In the genomic region with DNA sequence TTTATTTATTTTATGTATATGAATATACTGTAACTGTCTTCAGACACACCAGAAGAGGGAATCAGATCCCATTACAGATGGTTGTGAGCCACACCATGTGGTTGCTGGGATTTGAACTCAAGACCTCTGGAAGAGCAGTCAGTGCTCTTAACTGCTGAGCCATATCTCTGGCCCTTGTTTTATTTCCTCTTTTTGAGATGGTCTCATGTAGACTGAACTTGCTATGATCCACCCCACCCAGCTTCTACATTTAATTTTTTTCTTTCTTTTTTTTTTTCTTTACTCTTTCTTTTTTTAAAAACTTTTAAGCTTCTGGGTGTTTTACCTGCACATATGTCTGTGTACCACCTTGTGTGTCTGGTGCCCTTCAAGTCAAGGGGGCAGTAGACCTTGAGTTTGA, we compare ENCODE assay signal across 19 mouse cellular contexts. TPM values are rescaled to one million over a fixed set of nuclear protein-coding genes. Genes with fewer than 3 reads are reported as not detected.
DNase-seq lines count a peak whose midpoint lies in the region; ATAC-seq and TF ChIP-seq lines count a peak whose summit lies in the region.
"Not testable (repeated sequence)": the region's sequence is repeated elsewhere in the genome, so short reads cannot be mapped to it uniquely, and the experiment has no call there.
"Had no signal": no experiment of that assay in that cellular context is flagged by ENCODE, and none has a peak within 500 bp of the region (broad histone marks: within the 10 kb centered on the region; RNA-seq: fewer than 3 reads in every experiment).

No protein-coding gene starts in this region.

- TF ChIP-seq CTCF in MEL (IDR thresholded peaks at IDR 0.05 in 2 of 3, conservative IDR thresholded peaks at IDR 0.05 in 1 of 3; ENCODE audit: control insufficient read depth in 1 of 3, insufficient read depth in 1 of 3, low read depth in 2 of 3, low read length in 3 of 3, poor library complexity in 1 of 3, severe bottlenecking in 1 of 3); gastrocnemius, adult 2 months (IDR thresholded peaks at IDR 0.05): not testable (repeated sequence)

- peaks cover 27% of the 10 kb centered on the region for H3K79me2 ChIP-seq in MEL (ENCODE audit: control insufficient read depth, insufficient read depth, low read length, poor library complexity)

- H3K36me3 ChIP-seq in MEL (ENCODE audit: control insufficient read depth in 1 of 2, insufficient read depth in 2 of 2, low read length in 2 of 2): peaks cover 2 to 15% of the 10 kb centered on the region in 2 experiments; a peak in 3 of 4 replicates
- H3K36me3 ChIP-seq in forebrain, embryonic 10.5 days (replicated peaks): peaks cover 66% of the 10 kb centered on the region
- H3K36me3 ChIP-seq in kidney, embryonic 15.5 days: peaks cover 59% of the 10 kb centered on the region
- peaks cover 51% of the 10 kb centered on the region for H3K36me3 ChIP-seq in liver, embryonic 13.5 days
- peaks cover 51% of the 10 kb centered on the region for H3K36me3 ChIP-seq in midbrain, embryonic 12.5 days
- H3K36me3 ChIP-seq in neural tube, embryonic 12.5 days: peaks cover 48% of the 10 kb centered on the region
- not testable (repeated sequence) for H3K36me3 ChIP-seq in splenic B cell, adult 2 months (ENCODE audit: control insufficient read depth, insufficient read depth, low read length, poor library complexity, severe bottlenecking)

- not testable (repeated sequence) for H3K4me2 ChIP-seq in kidney, embryonic 15.5 days; liver, embryonic 13.5 days
- 0 out of 2 replicates have a peak overlapping the region, but pooled peaks have one; percentile 98 for H3K4me2 ChIP-seq in midbrain, embryonic 12.5 days (replicated peaks)
- 0 out of 2 replicates have a peak overlapping the region, but pooled peaks have one; percentile 98 for H3K4me2 ChIP-seq in neural tube, embryonic 12.5 days (replicated peaks)

- TF ChIP-seq EP300 in MEL (IDR thresholded peaks at IDR 0.05; ENCODE audit: low read depth in 1 of 2, low read length in 2 of 2): not testable (repeated sequence)

- peak; percentile 61 for DNase-seq in MEL (ENCODE audit: low read depth, low spot score)
- not testable (repeated sequence) for DNase-seq in forebrain, embryonic 10.5 days (ENCODE audit: extremely low spot score, low spot score); gastrocnemius, adult 2 months; liver, embryonic 13.5 days
- DNase-seq in splenic B cell, adult 2 months (ENCODE audit: low read depth, low spot score): peak; percentile 35

- not testable (repeated sequence) for H3K4me3 ChIP-seq in MEL (ENCODE audit: control insufficient read depth in 1 of 2, insufficient read depth in 1 of 2, low read depth in 2 of 2, low read length in 2 of 2); gastrocnemius, adult 2 months; liver, embryonic 13.5 days (replicated peaks); midbrain, embryonic 12.5 days; neural tube, embryonic 12.5 days
- peak overlapping the region; percentile 98; the same call in 1 of the 2 replicates for H3K4me3 ChIP-seq in forebrain, embryonic 10.5 days
- peak overlapping the region; percentile 93; the same call in 1 of the 2 replicates for H3K4me3 ChIP-seq in kidney, embryonic 15.5 days (replicated peaks)

- TF ChIP-seq RAD21 in MEL (IDR thresholded peaks at IDR 0.05; ENCODE audit: low read depth, low read length): not testable (repeated sequence)

- not testable (repeated sequence) for H3K27ac ChIP-seq in MEL (ENCODE audit: control insufficient read depth, low read depth, low read length); forebrain, embryonic 10.5 days; kidney, embryonic 15.5 days; liver, embryonic 13.5 days; midbrain, embryonic 12.5 days (replicated peaks); neural tube, embryonic 12.5 days
- H3K27ac ChIP-seq in gastrocnemius, adult 2 months: peak overlapping the region; percentile 16; the same call in 1 of the 2 replicates

- not testable (repeated sequence) for H3K9ac ChIP-seq in MEL (ENCODE audit: control insufficient read depth, low read depth, low read length, poor library complexity, severe bottlenecking); kidney, embryonic 15.5 days; midbrain, embryonic 12.5 days (replicated peaks); neural tube, embryonic 12.5 days
- H3K9ac ChIP-seq in liver, embryonic 13.5 days: peak overlapping the region; percentile 93; the same call in 1 of the 2 replicates

- not testable (repeated sequence) for H3K27me3 ChIP-seq in MEL (ENCODE audit: control insufficient read depth in 1 of 2, insufficient read depth in 2 of 2, low read length in 2 of 2); forebrain, embryonic 10.5 days (ENCODE audit: poor library complexity, severe bottlenecking); kidney, embryonic 15.5 days; liver, embryonic 13.5 days; midbrain, embryonic 12.5 days; neural tube, embryonic 12.5 days (replicated peaks); splenic B cell, adult 2 months (ENCODE audit: control insufficient read depth, insufficient read depth, low read length, poor library complexity, severe bottlenecking)

- H3K4me1 ChIP-seq in MEL (ENCODE audit: control insufficient read depth in 1 of 2, insufficient read depth in 2 of 2, low read length in 2 of 2): peaks cover 0 to 15% of the 10 kb centered on the region in 2 experiments; a peak in 3 of 4 replicates
- peaks cover 43% of the 10 kb centered on the region for H3K4me1 ChIP-seq in forebrain, embryonic 10.5 days
- H3K4me1 ChIP-seq in kidney, embryonic 15.5 days: peaks cover 37% of the 10 kb centered on the region
- peaks cover 62% of the 10 kb centered on the region for H3K4me1 ChIP-seq in liver, embryonic 13.5 days (replicated peaks)
- peaks cover 36% of the 10 kb centered on the region for H3K4me1 ChIP-seq in midbrain, embryonic 12.5 days
- H3K4me1 ChIP-seq in neural tube, embryonic 12.5 days: peaks cover 25% of the 10 kb centered on the region

- intact Hi-C loops in gastrocnemius, adult 2 months (cut with DNase I): not testable (repeated sequence)

- not testable (repeated sequence) for ATAC-seq in kidney, embryonic 15.5 days (replicated peaks; ENCODE audit: low FRiP score); liver, embryonic 13.5 days (ENCODE audit: low read depth); midbrain, embryonic 12.5 days (ENCODE audit: low FRiP score, low read depth); neural tube, embryonic 12.5 days (ENCODE audit: low FRiP score, low read depth)

- TF ChIP-seq POLR2A in MEL (IDR thresholded peaks at IDR 0.05; ENCODE audit: control insufficient read depth in 1 of 2, insufficient read depth in 1 of 2, low read depth in 1 of 2, low read length in 2 of 2, poor library complexity in 1 of 2): not testable (repeated sequence)

- H3K9me3 ChIP-seq in MEL (replicated peaks; ENCODE audit: insufficient read depth, low read length); forebrain, embryonic 10.5 days; kidney, embryonic 15.5 days (replicated peaks); liver, embryonic 13.5 days (replicated peaks); midbrain, embryonic 12.5 days; neural tube, embryonic 12.5 days: not testable (repeated sequence)

RNA-seq across cellular contexts. Expression of gene Ehmt2, which starts 2.6 kb away (rescaled TPM):
- 66.6 and 67.4 TPM in 2 replicates for total RNA-seq in MEL (2012; rRNA removed)
- polyA plus RNA-seq in MEL (2012; ENCODE audit: insufficient read depth in 1 of 2, insufficient read length in 2 of 2, low read depth in 1 of 2, low replicate concordance in 2 of 2, missing spikeins in 1 of 2): 100 to 1,000 TPM in 1 of 2 experiments, not detected in 1; 113 TPM
- 93.3 and 98.8 TPM in 2 replicates for polyA plus RNA-seq in forebrain, embryonic 10.5 days (2016; fragmentation: Nextera tagmentation; extraction: Ambion mirVana)
- 10 to 100 TPM; 28.0 to 29.6 TPM for total RNA-seq in gastrocnemius, adult 2 months (2021)
- 80.1 and 93.7 TPM in 2 replicates for polyA plus RNA-seq in kidney, embryonic 15.5 days (2015; fragmentation: Nextera tagmentation; extraction: Ambion mirVana)
- polyA plus RNA-seq in liver, embryonic 13.5 days (2015; fragmentation: Nextera tagmentation; extraction: Ambion mirVana): 16.8 and 17.7 TPM in 2 replicates
- polyA plus RNA-seq in midbrain, embryonic 12.5 days (2016; fragmentation: Nextera tagmentation; extraction: Ambion mirVana): 113 and 120 TPM in 2 replicates
- 113 and 117 TPM in 2 replicates for polyA plus RNA-seq in neural tube, embryonic 12.5 days (2016; fragmentation: Nextera tagmentation; extraction: Ambion mirVana)

RNA-seq across cellular contexts. Expression of gene C2, which starts 2.8 kb away (rescaled TPM):
- 1.6 and 2.2 TPM in 2 replicates for total RNA-seq in MEL (2012; rRNA removed)
- polyA plus RNA-seq in MEL (2012; ENCODE audit: insufficient read depth in 1 of 2, insufficient read length in 2 of 2, low read depth in 1 of 2, low replicate concordance in 2 of 2, missing spikeins in 1 of 2): 1 to 10 TPM in 1 of 2 experiments, not detected in 1; 9.4 TPM
- polyA plus RNA-seq in forebrain, embryonic 10.5 days (2016; fragmentation: Nextera tagmentation; extraction: Ambion mirVana): 0.83 and 1.7 TPM in 2 replicates
- 1 to 10 TPM; 1.3 to 3.4 TPM for total RNA-seq in gastrocnemius, adult 2 months (2021)
- 2.6 and 3.6 TPM in 2 replicates for polyA plus RNA-seq in kidney, embryonic 15.5 days (2015; fragmentation: Nextera tagmentation; extraction: Ambion mirVana)
- polyA plus RNA-seq in liver, embryonic 13.5 days (2015; fragmentation: Nextera tagmentation; extraction: Ambion mirVana): 11.1 and 11.7 TPM in 2 replicates
- 0.86 and 2.1 TPM in 2 replicates for polyA plus RNA-seq in midbrain, embryonic 12.5 days (2016; fragmentation: Nextera tagmentation; extraction: Ambion mirVana)
- 1.0 and 1.5 TPM in 2 replicates for polyA plus RNA-seq in neural tube, embryonic 12.5 days (2016; fragmentation: Nextera tagmentation; extraction: Ambion mirVana)

RNA-seq across cellular contexts. Expression of gene Slc44a4, which starts 13.4 kb away (rescaled TPM):
- total RNA-seq in MEL (2012; rRNA removed): 0.12 TPM in 1 of 2 replicates, not detected in the other
- polyA plus RNA-seq in MEL (2012; ENCODE audit: insufficient read depth in 1 of 2, insufficient read length in 2 of 2, low read depth in 1 of 2, low replicate concordance in 2 of 2, missing spikeins in 1 of 2): under 1 TPM in 1 of 2 experiments, not detected in 1; 0.06 TPM
- polyA plus RNA-seq in forebrain, embryonic 10.5 days (2016; fragmentation: Nextera tagmentation; extraction: Ambion mirVana): 0.06 and 0.11 TPM in 2 replicates
- not detected for total RNA-seq in gastrocnemius, adult 2 months (2021)
- 12.4 and 13.0 TPM in 2 replicates for polyA plus RNA-seq in kidney, embryonic 15.5 days (2015; fragmentation: Nextera tagmentation; extraction: Ambion mirVana)
- 1.5 TPM in 2 replicates for polyA plus RNA-seq in liver, embryonic 13.5 days (2015; fragmentation: Nextera tagmentation; extraction: Ambion mirVana)
- polyA plus RNA-seq in midbrain, embryonic 12.5 days (2016; fragmentation: Nextera tagmentation; extraction: Ambion mirVana): 0.08 and 0.13 TPM in 2 replicates
- polyA plus RNA-seq in neural tube, embryonic 12.5 days (2016; fragmentation: Nextera tagmentation; extraction: Ambion mirVana): not detected in 2 replicates
- total RNA-seq: gastrocnemius, postnatal 10 days; gastrocnemius, postnatal 4 days; heart, postnatal 10 days; heart, postnatal 4 days had no signal
- polyA plus RNA-seq: forebrain, embryonic 14.5 days; heart, embryonic 14.5 days had no signal

RNA-seq across cellular contexts. Expression of gene Gm20547, which starts 19.0 kb away (rescaled TPM):
- total RNA-seq in MEL (2012; rRNA removed): not detected in 2 replicates
- polyA plus RNA-seq in MEL (2012; ENCODE audit: insufficient read depth in 1 of 2, insufficient read length in 2 of 2, low read depth in 1 of 2, low replicate concordance in 2 of 2, missing spikeins in 1 of 2): under 1 TPM in 1 of 2 experiments, not detected in 1; 0.03 TPM
- polyA plus RNA-seq in forebrain, embryonic 10.5 days (2016; fragmentation: Nextera tagmentation; extraction: Ambion mirVana): 0.05 and 0.11 TPM in 2 replicates
- total RNA-seq in gastrocnemius, adult 2 months (2021): not detected
- polyA plus RNA-seq in kidney, embryonic 15.5 days (2015; fragmentation: Nextera tagmentation; extraction: Ambion mirVana): not detected in 2 replicates
- polyA plus RNA-seq in liver, embryonic 13.5 days (2015; fragmentation: Nextera tagmentation; extraction: Ambion mirVana): 0.17 TPM in 1 of 2 replicates, not detected in the other
- not detected in 2 replicates for polyA plus RNA-seq in midbrain, embryonic 12.5 days (2016; fragmentation: Nextera tagmentation; extraction: Ambion mirVana)
- not detected in 2 replicates for polyA plus RNA-seq in neural tube, embryonic 12.5 days (2016; fragmentation: Nextera tagmentation; extraction: Ambion mirVana)
- total RNA-seq: adrenal gland, adult 2 months; adrenal gland, postnatal 25 days; gastrocnemius, postnatal 10 days; gastrocnemius, postnatal 4 days; heart, adult 18-20 months; heart, postnatal 10 days; heart, postnatal 4 days had no signal
- polyA plus RNA-seq: C2C12; forebrain, embryonic 14.5 days; heart, embryonic 10.5 days; heart, embryonic 14.5 days had no signal

RNA-seq across cellular contexts. Expression of gene Zbtb12, which starts 21.5 kb away (rescaled TPM):
- 6.6 and 7.6 TPM in 2 replicates for total RNA-seq in MEL (2012; rRNA removed)
- polyA plus RNA-seq in MEL (2012; ENCODE audit: insufficient read depth in 1 of 2, insufficient read length in 2 of 2, low read depth in 1 of 2, low replicate concordance in 2 of 2, missing spikeins in 1 of 2): 10 to 100 TPM in 1 of 2 experiments, not detected in 1; 24.3 TPM
- 6.6 and 7.0 TPM in 2 replicates for polyA plus RNA-seq in forebrain, embryonic 10.5 days (2016; fragmentation: Nextera tagmentation; extraction: Ambion mirVana)
- 1 to 10 TPM; 5.2 to 8.3 TPM for total RNA-seq in gastrocnemius, adult 2 months (2021)
- 5.0 TPM in 2 replicates for polyA plus RNA-seq in kidney, embryonic 15.5 days (2015; fragmentation: Nextera tagmentation; extraction: Ambion mirVana)
- 0.54 and 0.80 TPM in 2 replicates for polyA plus RNA-seq in liver, embryonic 13.5 days (2015; fragmentation: Nextera tagmentation; extraction: Ambion mirVana)
- 11.4 and 15.1 TPM in 2 replicates for polyA plus RNA-seq in midbrain, embryonic 12.5 days (2016; fragmentation: Nextera tagmentation; extraction: Ambion mirVana)
- polyA plus RNA-seq in neural tube, embryonic 12.5 days (2016; fragmentation: Nextera tagmentation; extraction: Ambion mirVana): 11.5 and 12.0 TPM in 2 replicates
